Mouse (Mus musculus) embryonic fibroblast, embryonic 13.5 days (primary cell): ENCODE measurements around the gene Macrod2.

ENCODE experiments used
- CTCF ChIP-seq: IDR thresholded peaks from 2 replicates; pipeline ENCODE4 v1.5.1; 2011; ENCODE audit warnings: mild to moderate bottlenecking, control low read depth, low read length, moderate library complexity, borderline replicate concordance; ENCODE audit not compliant: insufficient read depth
- POLR2A ChIP-seq: IDR thresholded peaks from 2 replicates; pipeline ENCODE4 v1.6.1; 2011; ENCODE audit warnings: low read depth, mild to moderate bottlenecking, control low read depth, low read length, moderate library complexity

DNA sequence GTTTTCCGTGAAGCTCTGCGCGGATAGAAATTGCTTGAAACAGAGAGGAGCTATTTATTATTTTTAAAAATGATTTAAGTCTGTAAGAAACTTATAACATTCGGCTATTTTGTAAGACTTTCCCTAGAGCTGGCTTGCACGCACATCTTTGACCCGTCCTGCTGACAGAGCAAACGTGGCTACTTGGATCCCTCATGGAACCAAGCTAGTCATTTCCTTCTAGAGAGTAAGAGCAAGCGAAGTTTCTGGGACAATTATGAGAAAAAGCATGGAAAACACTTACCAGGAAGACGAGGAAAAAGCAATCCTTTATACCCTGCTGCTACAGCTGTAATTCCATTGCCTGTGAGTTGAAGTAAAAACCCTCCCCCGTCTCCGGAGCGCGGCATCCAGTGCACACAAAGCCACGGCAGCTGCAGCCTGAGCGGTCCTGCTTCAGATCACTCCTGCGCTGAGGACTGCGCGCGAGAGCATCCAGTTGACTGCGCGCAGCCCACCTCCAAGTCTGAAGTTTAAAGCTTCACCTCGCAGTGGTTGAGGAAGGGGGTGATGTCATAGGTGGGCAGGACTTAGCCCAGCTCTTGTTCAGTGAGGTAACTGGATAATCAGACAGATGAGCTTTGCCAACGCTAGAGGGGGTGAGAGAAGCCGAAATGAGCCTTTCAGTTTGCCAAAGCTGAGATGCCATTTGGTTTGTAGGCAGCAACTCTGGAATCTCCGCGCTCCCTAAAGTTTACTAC, 276.0 kb downstream of the Macrod2 start, which contains the start of gene Flrt3:
- peak; percentile 99 for TF ChIP-seq POLR2A
- TF ChIP-seq CTCF = peak; percentile 38; the same call in 1 of the 2 replicates
